Mouse (Mus musculus) neural tube, embryonic 11.5 days (tissue): ENCODE measurements around the gene Cd3g. TPM values are rescaled to one million over a fixed set of nuclear protein-coding genes. Genes with fewer than 3 reads are reported as not detected.

ENCODE experiments used
- ATAC-seq: fragments of 200-750 bp; cut with Nextera tagmentation; 2 replicates; pipeline ENCODE4 v1.8.0; 2017; ENCODE audit warnings: moderate number of reproducible peaks, mild to moderate bottlenecking, moderate TSS enrichment, moderate library complexity; ENCODE audit not compliant: insufficient read depth, low FRiP score, low TSS enrichment
- DNase-seq: peaks from one replicate; pipeline ENCODE4 v3.0.0-alpha.2; 2015; ENCODE audit warnings: low spot score
- H3K27ac ChIP-seq: fragments of 300-500 bp; sonication (generic); 2 replicates; pipeline ENCODE4 v1.5.1; 2014; ENCODE audit warnings: low read depth, mild to moderate bottlenecking, low read length
- H3K27me3 ChIP-seq: fragments of 300-500 bp; sonication (generic); 2 replicates; pipeline ENCODE4 v1.6.1; 2014; ENCODE audit warnings: mild to moderate bottlenecking, low read length, mixed read lengths; ENCODE audit not compliant: control insufficient read depth, insufficient read depth
- H3K36me3 ChIP-seq: fragments of 300-500 bp; sonication (generic); 2 replicates; pipeline ENCODE4 v1.6.1; 2014; ENCODE audit warnings: mild to moderate bottlenecking, low read length, moderate library complexity, mixed read lengths; ENCODE audit not compliant: control insufficient read depth, insufficient read depth
- H3K4me1 ChIP-seq: fragments of 300-500 bp; sonication (generic); 2 replicates; pipeline ENCODE4 v1.6.1; 2014; ENCODE audit warnings: low read length, mixed read lengths; ENCODE audit not compliant: control insufficient read depth, insufficient read depth
- H3K4me2 ChIP-seq: fragments of 300-500 bp; sonication (generic); 2 replicates; pipeline ENCODE4 v1.6.1; 2014; ENCODE audit warnings: low read depth, mild to moderate bottlenecking, moderate library complexity
- H3K4me3 ChIP-seq: fragments of 300-500 bp; sonication (generic); 2 replicates; pipeline ENCODE4 v1.5.1; 2014; ENCODE audit warnings: low read depth, low read length
- H3K9ac ChIP-seq: fragments of 300-500 bp; sonication (generic); 2 replicates; pipeline ENCODE4 v1.6.1; 2014; ENCODE audit warnings: mild to moderate bottlenecking, low read length
- H3K9me3 ChIP-seq: fragments of 300-500 bp; sonication (generic); 2 replicates; pipeline ENCODE4 v1.6.1; 2016; ENCODE audit warnings: low read length; ENCODE audit not compliant: control insufficient read depth
- WGBS: fragments of 180-500 bp; shearing (Covaris S2); extraction: QIAGEN DNeasy Blood & Tissue Kit; methylation state at CpG from one replicate; pipeline ENCODE4 v1.1.7; 2014; 5-methylcytosine and 5-hydroxymethylcytosine counted together
- polyA plus RNA-seq: library from polyadenylated mRNA; unstranded; fragments of >200 nt; fragmentation: Nextera tagmentation; extraction: Ambion mirVana; gene quantifications from 2 replicates; pipeline ENCODE4 v1.2.1, GENCODE M21; 2014

Gene Cd3g
- polyA plus RNA-seq, 1 experiment from 2014 or later: not detected

DNA sequence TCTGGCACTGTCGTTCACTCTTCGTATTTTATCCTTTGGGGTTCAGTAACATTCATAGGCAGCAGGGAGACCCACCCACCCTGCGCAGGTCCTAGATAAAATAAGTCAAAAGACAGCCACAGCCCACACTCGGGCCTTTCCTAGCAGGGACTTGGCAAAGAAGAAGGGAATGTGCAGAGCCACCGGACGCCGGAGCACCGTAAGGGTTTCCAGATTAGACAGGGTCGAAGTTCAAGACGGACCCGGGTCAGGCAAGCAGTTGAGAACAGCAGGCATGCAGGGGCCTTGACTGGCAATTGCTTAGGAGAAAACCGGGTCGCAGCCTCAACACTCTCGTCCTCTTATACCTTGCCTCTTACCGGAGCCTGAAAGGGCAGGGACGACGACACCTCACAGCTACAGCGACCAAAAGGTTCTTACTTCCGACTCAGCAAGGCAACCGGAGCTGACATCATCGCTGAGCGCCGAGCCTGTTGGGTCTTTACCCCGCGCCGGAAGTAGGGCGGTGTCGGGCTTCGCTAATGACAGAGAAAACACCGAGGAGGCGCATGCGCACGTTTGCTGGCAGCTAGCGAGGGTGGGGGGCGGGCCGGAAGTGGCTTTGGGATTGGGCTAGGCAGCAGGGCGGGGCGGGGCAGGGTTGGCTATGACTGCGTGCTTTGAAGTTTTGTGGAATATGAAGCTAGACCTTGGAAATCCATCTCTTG is 15.0 kb downstream of the Cd3g start, which contains the start of gene Ube4a:
Gene Ube4a (minus strand): TSS at position 475 of the 707 bp plus-strand sequence.
- no peaks in the 10 kb centered on the region for H3K27me3 ChIP-seq
- no peak within 1 kb of the TSS for H3K27ac ChIP-seq
- ATAC-seq: peak; percentile 90
- H3K4me2 ChIP-seq: peak within 1 kb of the TSS; percentile 97
- DNase-seq: peak; percentile 100
- no peaks in the 10 kb centered on the region for H3K9me3 ChIP-seq
- H3K36me3 ChIP-seq: no peaks in the 10 kb centered on the region
- under 1% methylated on average over 39 of the region's 39 CpGs for WGBS
- peak within 1 kb of the TSS; percentile 72 for H3K9ac ChIP-seq
- H3K4me3 ChIP-seq: peak within 1 kb of the TSS; percentile 82
- peaks cover 11% of the 10 kb centered on the region for H3K4me1 ChIP-seq

DNA sequence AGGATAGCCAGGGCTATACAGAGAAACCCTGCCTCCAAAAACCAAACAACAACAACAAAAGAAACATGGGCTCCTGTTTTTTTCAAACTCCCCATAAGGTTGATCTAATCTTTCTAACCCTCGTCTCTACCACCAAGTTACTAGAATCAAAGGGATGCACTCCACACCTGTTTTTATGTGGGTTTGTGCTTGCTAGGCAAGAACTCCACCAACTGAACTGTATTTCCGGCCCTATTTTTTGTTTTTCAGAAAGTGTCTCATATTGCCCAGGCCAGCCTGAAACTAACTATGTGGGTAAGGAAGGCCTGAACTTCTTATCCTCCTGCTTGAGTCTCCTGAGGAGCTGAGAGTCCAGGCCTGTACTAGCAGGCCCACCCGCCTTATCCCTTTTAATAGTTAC is 25.8 kb downstream of the Cd3g start:
- WGBS: 93% methylated on average over 3 of the region's 3 CpGs
- no peak for ATAC-seq
- Histone ChIP-seq H3K27me3 (no peaks in the 10 kb centered on the region), H3K9ac (no peak overlapping the region), H3K36me3 (peaks cover 6% of the 10 kb centered on the region; the same call in 1 of the 2 replicates), H3K4me1 (no peaks in the 10 kb centered on the region), H3K9me3 (no peaks in the 10 kb centered on the region), H3K4me3 (no peak overlapping the region), H3K4me2 (no peak overlapping the region), H3K27ac (no peak overlapping the region)
- DNase-seq: no peak

DNA sequence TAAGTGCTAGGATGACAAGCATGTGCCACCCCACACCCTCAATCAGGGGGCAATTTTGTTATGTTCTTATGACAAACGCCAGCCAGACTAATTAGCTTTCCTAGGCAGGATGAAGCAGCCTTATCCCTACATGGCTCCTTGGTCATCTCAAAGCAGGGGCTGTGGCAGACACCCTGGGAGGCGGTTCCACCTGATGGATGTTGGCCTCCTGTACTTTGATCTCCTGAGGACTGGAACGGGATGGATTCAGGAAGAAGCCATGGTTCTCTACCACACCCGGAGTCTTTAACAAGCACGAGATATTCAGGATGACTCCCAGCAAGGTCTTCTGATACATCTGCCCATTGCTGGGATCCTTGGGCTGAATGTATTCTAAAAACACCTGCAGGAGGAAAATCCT is 32.4 kb downstream of the Cd3g start:
- Histone ChIP-seq H3K4me1 (no peaks in the 10 kb centered on the region), H3K27ac (no peak overlapping the region), H3K4me2 (no peak overlapping the region), H3K9me3 (no peaks in the 10 kb centered on the region), H3K27me3 (no peaks in the 10 kb centered on the region), H3K36me3 (peaks cover 15% of the 10 kb centered on the region), H3K9ac (no peak overlapping the region), H3K4me3 (no peak overlapping the region)
- ATAC-seq (no peak), DNase-seq (no peak)
- 93% methylated on average over 5 of the region's 5 CpGs for WGBS

DNA sequence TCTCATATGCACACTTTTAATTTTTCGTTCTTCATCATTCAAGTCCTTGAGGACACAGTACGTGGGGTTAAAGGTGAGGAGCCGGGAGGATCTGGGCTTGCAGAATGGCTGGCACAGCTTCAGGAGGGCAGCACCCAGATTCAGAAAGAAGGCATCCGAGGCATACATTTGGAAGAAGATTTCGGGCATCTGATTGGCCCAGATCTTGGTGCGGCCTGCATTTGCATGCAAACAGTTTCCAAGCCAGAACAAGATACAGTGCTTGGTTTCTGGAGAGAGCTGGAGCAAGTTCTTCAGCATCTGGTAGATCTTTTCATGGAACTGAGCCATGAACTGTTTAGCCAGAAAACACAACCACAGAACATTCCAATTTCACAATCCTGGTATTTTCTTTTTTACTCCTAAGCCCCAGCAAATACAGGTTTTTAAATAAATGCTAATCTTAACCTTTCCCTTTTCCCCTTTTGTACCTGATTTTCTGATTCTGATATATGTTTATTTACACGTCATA is 34.0 kb downstream of the Cd3g start:
- H3K36me3 ChIP-seq: peaks cover 14% of the 10 kb centered on the region

DNA sequence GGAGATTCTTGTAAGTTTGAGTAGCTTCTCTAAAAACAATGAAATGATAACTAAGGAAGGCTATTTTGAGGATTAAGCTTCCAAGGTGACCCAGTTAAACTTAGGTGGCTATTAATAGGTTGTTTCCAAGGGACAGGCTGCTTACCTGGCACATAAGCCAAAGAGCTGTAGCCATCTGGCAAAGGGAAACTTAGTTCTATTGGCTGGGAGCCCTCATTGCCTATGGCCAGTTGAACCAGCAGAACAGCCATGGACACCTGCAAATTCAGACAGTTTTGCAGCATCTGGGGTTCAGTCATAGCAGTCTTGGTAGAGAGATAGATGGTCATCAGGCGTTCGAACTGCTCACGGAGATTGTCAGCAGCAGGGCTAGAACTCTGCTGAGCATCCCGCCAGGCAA is 37.8 kb downstream of the Cd3g start:
- no peaks in the 10 kb centered on the region for H3K4me1 ChIP-seq
- DNase-seq: no peak
- H3K9ac ChIP-seq: no peak overlapping the region
- H3K27me3 ChIP-seq: no peaks in the 10 kb centered on the region
- no peak for ATAC-seq
- H3K36me3 ChIP-seq: peaks cover 7% of the 10 kb centered on the region; the same call in 1 of the 2 replicates
- H3K27ac ChIP-seq: no peak overlapping the region
- H3K4me3 ChIP-seq: no peak overlapping the region
- 94% methylated on average over 4 of the region's 4 CpGs for WGBS
- no peaks in the 10 kb centered on the region for H3K9me3 ChIP-seq
- H3K4me2 ChIP-seq: no peak overlapping the region

More for the DNA sequence above, 34.0 kb downstream of the Cd3g start:
- DNase-seq (no peak), ATAC-seq (no peak)
- WGBS: 93% methylated on average over 7 of the region's 7 CpGs
- Histone ChIP-seq H3K4me2 (no peak overlapping the region), H3K9me3 (no peaks in the 10 kb centered on the region), H3K27me3 (no peaks in the 10 kb centered on the region), H3K4me1 (no peaks in the 10 kb centered on the region), H3K27ac (no peak overlapping the region), H3K9ac (no peak overlapping the region), H3K4me3 (no peak overlapping the region)

DNA sequence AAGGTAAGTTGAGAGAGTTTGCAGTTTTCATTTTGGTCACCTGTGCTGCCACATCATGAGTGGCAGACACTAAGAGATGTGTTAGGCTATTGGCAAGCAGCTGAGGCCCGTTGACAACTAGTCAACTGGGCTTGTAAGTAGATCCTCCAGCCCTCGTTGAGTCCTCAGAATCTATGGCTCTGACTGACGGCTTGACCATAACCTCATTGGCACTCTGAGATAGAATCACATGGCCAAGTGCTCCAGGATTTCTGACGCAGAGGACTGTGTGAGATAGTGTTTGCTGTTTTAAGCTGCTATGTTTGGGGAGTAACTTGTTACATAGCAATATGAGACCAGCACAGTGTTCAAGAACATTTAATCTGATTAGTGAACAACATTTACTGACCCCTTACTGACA is 38.5 kb downstream of the Cd3g start:
- Histone ChIP-seq H3K4me2 (no peak overlapping the region), H3K9me3 (no peaks in the 10 kb centered on the region), H3K4me3 (no peak overlapping the region), H3K4me1 (no peaks in the 10 kb centered on the region), H3K9ac (no peak overlapping the region), H3K27ac (no peak overlapping the region), H3K36me3 (peaks cover 7% of the 10 kb centered on the region; the same call in 1 of the 2 replicates), H3K27me3 (no peaks in the 10 kb centered on the region)
- 91% methylated on average over 4 of the region's 4 CpGs for WGBS
- DNase-seq: no peak
- ATAC-seq: no peak

DNA sequence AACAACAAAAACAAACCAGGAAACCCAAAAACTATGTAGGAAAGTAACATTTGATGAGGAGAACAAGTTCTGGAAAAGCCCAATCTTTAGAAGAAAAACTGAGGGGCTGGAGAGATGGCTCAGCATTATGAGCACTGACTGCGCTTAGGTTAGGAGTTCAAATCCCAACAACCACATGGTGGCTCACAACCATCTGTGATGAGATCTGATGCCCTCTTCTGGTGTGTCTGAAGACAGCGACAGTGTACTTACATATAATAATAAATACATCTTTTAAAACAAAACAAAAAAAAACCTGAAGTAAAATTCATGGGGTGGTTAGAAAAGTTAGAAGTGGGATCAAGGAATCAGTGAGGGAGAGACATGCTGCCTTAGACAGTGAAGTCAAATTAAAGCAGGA is 58.7 kb downstream of the Cd3g start:
- H3K27ac ChIP-seq: no peak overlapping the region
- DNase-seq (no peak), ATAC-seq (no peak)
- no peaks in the 10 kb centered on the region for H3K27me3 ChIP-seq
- 0 out of 2 replicates have a peak, but pooled peaks cover 2% of the 10 kb centered on the region for H3K4me1 ChIP-seq
- H3K9ac ChIP-seq: peak overlapping the region; percentile 92; the same call in 1 of the 2 replicates
- no peaks in the 10 kb centered on the region for H3K9me3 ChIP-seq
- 72% methylated on average over 2 of the region's 2 CpGs for WGBS
- H3K4me3 ChIP-seq: peak overlapping the region; percentile 97
- no peaks in the 10 kb centered on the region for H3K36me3 ChIP-seq
- H3K4me2 ChIP-seq: peak overlapping the region; percentile 89

DNA sequence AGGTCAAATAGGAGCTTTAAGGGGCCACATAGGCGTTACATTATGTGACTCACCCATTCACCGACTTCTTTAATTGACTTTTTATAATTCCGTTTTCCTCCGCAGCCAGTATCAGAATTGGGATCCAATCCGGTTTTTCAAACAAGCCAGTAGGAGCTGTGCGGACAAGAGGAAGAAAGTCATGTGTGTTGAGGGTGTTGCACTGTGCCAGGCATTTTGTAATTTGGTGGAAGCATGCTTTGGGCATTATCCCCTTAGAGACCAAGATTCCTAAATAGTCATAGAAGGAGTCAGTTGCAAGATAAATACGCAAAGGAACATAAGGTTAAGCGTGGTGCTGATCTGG is 59.1 kb downstream of the Cd3g start:
- Histone ChIP-seq H3K4me2 (peak overlapping the region; percentile 89), H3K9me3 (no peaks in the 10 kb centered on the region), H3K4me1 (0 out of 2 replicates have a peak, but pooled peaks cover 2% of the 10 kb centered on the region), H3K4me3 (peak overlapping the region; percentile 97), H3K36me3 (no peaks in the 10 kb centered on the region), H3K27me3 (no peaks in the 10 kb centered on the region), H3K27ac (peak overlapping the region; percentile 47; the same call in 1 of the 2 replicates), H3K9ac (peak overlapping the region; percentile 92)
- 1% methylated on average over 8 of the region's 8 CpGs for WGBS
- ATAC-seq (peak; percentile 79), DNase-seq (no peak)
